Mouse (Mus musculus) brain, embryonic 14.5 days (tissue): Measurements from ENCODE around the gene Nhlh2.

Source experiments
- CTCF ChIP-seq: fragments of 200-500 bp; IDR thresholded peaks from 2 replicates; pipeline ENCODE4 v1.5.1; 2012; ENCODE audit warnings: inconsistent platforms, mild to moderate bottlenecking, moderate library complexity, borderline replicate concordance; ENCODE audit not compliant: insufficient read depth, insufficient read length; ENCODE audit errors: extremely low read depth
- POLR2A ChIP-seq: fragments of 200-500 bp; IDR thresholded peaks from 2 replicates; pipeline ENCODE4 v1.6.1; 2012; ENCODE audit warnings: mild to moderate bottlenecking, inconsistent platforms, borderline replicate concordance; ENCODE audit not compliant: poor library complexity, insufficient read depth, insufficient read length, severe bottlenecking; ENCODE audit errors: extremely low read depth

DNA sequence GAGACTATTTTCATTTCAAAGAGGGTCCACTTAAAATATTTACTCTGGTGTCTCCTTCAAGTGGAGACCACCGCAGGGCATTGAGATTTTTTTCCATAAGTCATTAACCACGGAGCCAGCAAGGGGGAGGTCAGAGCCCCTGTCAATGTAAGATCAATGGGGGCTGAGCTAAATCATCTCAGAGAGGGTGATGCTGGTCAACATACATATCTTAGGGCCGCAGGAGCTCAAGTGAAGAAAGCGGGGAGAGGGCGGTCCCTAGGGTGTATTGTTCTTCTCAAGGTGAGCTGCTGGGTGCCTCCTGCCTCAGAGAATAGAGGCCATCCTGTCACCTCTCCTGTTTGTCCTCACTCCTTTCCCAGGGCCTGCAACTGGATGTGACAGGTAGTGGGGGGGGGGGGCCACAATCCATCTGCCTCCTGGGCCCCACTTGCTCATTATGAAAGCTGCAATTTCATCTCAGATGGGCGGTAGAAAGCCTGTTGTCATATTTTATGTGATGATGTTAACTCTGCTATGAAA lies 18.8 kb upstream of the Nhlh2 start:
- TF ChIP-seq CTCF, result no peak
- TF ChIP-seq POLR2A, result no peak
